Mouse (Mus musculus) spleen, adult 18-20 months (tissue): Measurements from ENCODE around the gene Evi2.
A peak's percentile ranks its signal among the peaks of the same experiment; 100 is the strongest.

Experiments used
- DNase-seq, 2 experiments: peaks; one replicate each; pipeline ENCODE4 v3.0.0; 2022; ENCODE audit warnings: mixed read lengths in 2 of 2

Evi2 gene

DNA sequence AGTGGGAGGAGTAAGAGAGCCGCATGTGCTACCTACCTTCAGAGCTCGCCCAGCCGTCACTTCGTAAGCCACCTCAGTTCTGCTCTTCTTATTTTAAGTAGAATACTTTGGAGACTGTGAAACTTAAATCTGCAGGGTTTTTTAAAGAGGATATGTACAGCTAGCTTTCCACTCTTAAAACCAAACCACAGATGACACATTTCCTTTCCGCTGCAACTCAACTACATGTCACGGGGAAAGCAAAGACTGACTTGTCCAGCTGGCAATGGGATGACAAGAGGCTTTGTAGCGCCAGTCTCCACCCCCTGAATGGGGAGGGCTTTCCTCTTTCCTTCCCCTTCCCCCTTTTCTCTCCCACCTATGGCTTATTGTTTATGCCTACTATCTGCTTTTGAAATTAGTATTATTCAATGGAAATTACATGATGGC is at the start of gene Evi2, which contains the start of gene Evi2a:
Gene Evi2, minus strand, starts transcription at position 257 of the 429 bp plus-strand sequence.
Gene Evi2a, minus strand, starts transcription at position 277 of the 429 bp plus-strand sequence.
- DNase-seq, result peak; percentile 29 to 40

DNA sequence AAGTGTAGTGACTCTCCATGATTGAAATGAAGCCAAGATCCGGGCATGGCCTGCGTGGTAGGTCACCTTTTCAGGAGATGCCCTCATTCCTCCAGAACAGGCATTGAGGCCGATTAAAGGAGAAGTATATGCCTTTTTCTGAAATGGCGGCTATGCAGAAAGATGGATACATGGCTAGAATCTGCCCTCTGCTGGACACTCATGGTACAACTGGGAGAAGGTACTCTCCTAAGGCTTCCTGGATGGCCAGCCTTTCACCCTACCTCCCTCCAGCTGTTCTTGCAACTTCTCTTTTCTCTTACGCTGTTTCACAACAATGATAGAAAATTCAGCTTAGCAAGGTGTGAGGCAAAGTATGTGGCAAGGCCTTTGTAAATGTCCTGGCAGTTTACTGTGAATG is 47.4 kb upstream of the Evi2 start:
- peak; percentile 51 to 83 for DNase-seq

DNA sequence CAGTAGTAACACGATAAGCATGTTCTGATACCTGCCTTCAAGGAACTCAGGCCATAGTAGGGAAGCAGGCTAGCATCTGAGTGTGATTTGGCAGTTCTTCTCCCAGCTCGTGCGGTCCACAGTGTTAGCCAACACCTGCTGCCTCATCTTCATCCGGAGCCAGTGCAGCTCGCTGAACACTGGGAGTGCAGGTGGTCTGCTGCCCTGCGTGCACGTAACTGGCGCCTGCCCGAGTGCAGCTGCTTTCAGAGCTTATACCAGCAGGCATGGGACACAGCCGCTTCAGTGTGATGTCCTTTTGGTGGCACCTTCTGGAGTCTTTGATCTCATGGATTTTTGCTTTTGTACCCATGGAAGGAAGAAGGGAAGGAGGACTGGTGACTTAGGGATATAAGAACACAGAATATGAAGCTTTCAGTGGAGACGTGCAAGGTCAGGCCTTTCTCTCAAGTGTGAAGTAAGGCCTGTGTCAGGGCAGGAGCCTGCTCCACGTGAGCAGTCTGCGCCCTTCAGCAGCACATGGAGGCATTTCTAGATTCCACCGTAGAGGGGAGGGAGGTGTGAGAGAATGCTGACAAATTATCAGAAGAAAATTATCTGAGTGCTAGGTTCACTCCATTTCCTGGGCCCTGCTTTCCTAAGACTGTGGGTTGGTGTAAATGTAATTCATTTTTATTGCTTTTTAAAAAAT is 45.1 kb upstream of the Evi2 start:
- DNase-seq, result no peak

DNA sequence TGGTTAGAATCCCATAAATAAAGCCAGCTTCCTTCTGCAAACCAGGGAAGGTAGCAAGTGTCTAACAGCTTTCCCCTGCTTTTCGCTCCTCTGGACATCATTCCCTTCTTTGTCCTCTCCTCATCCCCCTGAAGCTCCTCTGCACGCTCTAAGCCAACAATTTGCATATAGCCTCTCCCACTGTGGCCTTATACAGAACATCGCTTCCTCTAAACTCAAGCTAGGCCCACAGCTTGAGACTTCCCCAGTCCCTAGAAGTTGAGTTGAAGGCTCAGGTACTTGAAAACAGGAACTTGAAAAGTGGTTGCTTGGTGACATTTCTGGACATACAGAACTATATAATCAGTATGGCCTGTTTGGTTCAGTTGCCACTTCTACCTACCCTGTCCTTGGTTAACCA is 43.4 kb upstream of the Evi2 start:
- no peak for DNase-seq

DNA sequence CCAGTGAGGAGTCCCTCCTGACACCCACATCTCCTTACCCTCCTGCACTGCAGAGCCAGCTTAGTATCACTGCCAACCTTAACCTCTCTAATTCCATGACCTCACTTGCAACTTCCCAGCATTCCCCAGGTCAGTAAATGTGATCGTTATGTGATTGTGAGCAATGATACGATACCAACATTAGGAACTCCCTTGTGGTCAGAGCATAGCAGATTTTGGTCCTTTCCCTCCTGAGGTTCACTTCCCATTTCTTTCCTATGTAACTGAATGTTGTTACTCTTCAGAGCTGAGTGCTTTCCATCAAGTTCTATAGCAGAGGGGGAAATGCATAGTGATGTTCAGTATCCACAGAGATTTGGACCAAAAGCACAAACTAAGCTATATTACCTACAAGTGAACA is 39.9 kb upstream of the Evi2 start:
- DNase-seq, result no peak

DNA sequence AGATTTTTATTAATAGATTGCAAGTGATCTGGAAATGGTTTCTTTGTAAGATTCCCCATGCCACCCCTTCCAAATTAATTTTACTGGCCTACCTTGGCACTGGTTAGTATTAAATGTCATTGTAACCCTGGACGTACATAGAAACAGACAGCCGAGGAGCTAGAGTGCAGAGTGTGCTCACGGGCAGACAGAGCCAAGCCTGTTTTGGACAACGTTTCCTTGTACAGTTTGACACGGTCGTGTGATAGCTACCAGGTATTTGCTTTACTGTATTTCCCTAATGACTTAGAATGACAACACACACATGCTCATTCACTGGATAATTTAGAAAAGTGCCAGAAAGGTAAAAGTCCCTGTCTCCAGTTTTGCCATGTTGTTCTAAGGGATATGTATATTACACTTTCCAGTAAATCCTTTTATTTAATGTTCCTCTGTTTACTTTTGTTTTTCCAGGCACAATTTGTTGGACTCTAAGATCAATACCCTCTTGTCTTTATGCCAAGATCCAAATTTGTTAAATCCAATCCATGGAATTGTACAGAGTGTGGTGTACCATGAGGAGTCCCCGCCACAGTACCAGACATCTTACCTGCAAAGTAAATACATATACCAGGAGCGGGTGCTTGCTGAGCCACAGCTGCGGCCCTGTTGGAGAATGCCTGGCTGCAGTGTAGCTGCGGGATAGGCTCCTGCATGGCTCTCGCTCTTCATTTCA is 38.0 kb upstream of the Evi2 start:
- DNase-seq, result no peak

DNA sequence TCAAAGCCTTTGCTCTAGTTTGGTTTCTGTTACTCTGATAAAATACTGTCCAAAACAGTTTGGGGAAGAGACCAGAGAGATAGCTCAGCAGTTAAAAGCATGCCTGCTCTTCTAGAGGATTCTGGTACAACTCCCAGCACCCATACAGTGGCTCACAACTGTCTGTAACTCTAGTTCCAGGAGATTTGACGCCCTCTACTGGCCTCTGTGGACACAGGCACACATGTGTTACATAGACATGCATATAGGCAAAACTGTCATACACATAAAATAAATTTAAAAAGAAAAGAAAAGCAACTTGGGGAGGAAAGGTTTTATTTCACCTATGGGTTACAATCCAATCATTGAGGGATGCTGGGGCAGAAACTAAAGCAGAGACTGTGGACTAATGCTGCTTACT is 36.6 kb upstream of the Evi2 start:
- DNase-seq, result no peak

DNA sequence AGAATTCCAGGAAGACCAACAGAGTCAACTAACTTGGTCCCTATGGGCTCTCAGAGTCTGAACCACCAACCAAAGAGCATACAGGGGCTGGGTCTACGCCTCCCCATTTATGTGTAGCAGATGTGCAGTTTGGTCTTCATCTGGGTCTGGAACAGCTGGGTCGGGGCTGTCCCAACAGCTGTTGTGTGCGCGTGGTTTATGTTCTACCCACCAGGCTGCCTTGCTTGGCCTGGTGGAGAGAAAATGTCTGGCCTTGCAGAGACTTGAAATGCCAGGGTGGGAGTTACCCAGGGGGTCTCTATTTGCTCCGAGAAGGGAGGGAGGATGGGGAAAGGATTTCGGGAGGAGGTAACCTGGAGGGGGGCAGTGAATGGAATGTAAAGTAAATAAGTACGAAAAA is 33.1 kb upstream of the Evi2 start:
- DNase-seq, result no peak

DNA sequence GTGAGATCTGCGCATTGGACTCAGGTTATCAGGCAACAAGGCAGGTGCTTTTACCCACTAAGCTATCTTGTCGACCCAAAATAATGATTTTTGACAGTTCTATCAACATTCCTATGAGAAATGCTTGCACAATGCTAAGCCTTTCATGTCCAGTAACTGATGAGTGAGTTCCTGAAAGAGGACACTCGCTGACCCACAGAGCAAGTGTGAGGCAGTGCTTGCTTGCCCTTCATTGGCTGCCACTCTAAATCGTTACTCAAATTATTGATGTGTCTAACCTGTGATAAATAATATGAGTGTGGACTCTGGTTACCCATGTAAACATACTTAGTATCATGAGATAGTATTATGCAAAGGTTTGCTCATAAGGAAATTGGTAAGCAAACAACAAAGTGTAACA is 30.1 kb upstream of the Evi2 start:
- DNase-seq, result no peak

DNA sequence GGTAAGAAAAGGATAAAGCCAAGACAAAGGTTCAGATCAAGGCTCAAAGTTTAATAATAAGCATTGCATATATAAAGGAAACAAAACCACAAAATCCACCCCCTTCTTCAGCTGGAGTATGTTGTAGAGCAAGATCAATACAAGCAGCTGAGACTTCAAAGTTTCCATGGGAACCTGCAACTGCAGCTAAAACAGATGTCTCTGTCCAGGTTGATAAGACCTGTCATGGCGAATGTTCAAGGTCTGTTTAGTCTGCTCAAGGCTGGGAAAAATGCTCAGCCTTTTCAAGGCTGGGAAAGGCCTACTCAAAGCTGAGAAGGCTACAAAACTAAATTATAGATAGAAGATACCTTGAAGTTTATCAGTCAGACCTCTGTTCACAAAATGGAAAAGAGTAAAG is 22.2 kb upstream of the Evi2 start:
- no peak for DNase-seq

DNA sequence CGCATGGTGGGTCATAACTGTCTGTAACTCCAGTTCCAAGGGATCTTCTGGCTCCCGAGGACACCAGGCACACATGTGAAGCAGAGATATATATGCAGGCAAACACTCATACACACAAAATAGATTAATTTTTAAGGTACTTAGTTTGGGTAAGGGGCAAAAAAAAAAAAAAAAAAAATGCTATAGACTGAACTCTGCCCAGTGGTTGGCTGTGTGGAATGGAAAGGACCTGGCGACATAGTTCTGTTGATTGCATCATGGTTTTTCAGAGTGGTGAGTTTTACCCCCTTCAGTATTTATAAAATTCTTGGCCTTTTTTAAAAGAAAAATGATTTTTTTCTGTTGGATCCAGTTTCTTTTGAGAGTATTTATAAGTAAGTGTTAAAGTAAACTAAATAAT is 5.9 kb upstream of the Evi2 start:
- DNase-seq, result no peak

DNA sequence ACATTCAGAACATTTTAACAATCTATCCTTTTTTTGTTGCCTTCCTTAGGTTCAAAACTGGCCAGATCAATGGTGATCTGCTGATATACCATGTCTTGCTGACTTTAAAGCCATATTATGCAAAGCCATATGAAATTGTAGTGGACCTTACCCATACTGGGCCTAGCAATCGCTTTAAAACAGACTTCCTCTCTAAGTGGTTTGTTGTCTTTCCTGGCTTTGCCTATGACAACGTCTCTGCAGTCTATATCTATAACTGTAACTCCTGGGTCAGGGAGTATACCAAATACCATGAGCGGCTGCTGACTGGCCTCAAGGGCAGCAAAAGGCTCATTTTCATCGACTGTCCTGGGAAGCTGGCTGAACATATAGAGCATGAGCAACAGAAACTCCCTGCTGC is 5.2 kb upstream of the Evi2 start:
- DNase-seq, result no peak

DNA sequence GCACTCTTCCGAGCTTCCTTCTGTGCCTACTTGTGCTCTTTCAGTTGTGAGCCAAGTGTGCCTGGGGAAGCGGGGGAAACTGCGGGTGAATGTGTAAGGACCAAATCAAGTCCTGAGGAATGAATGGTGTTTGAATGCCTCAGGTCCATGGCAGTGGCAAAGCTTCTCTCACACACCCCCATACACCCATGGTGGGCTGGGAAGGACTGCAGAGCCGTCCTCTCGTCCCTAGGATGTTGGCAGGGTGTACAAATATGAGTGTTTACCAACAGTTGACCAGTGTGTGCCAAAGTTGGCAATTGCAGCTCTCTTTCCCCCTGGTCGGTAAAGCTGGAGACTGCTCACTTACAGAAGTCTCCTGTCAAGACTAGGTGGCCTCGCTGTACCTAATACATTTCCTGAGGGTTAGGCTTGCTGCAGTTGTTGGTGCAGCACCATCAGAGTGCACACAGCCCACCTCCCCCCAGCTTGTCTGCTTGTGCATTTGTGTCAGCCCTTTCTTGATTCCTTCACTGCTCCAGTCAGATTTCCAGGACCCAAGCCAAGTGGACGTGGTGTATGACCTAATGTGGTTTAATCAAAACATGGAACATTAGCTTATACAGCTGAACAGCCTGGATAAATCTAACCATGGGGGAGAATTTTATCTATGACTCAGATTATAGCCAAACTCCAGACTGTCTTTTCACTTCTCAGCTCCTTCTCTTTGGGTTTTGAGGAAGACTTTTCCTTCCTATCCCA is 3.7 kb upstream of the Evi2 start:
- no peak for DNase-seq

DNA sequence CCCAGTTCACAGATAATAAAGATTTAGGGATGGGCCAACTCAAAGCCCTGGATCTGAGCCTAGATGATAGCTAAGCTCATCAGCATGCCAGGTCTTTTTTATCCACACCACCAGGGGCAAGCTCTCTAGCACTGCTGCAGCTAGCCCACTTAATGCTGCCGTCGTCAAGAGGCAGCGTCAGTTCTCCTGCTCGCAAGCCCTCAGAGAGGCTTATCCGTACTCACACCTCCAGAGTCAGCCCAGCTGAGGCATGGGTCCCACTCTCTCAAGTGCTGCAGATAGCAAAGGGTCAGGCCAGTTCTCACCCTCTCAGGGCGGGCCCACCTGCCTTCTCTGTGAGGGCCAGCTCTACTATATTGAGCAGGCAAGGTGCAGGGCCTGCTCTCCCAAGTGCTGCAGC is 2.9 kb upstream of the Evi2 start:
- no peak for DNase-seq

DNA sequence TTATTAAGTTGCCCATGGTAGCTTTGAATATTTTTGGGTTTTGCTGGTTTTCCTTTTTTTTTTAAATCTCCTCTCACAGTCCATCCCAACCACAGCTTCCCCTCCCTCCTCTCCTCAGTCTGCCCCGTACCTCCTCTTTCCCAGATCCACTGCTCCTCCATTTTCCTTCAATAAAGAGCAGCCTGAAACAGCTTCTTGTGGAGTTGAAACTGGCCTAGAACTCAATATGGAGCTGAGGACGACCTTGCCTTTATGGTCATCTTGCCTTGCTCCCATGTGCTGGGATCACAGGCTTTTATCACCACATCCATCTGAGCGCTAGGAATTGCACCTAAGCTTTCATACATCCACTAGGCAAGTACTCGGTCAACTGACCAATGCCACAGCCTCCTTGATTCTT is 1.1 kb upstream of the Evi2 start:
- no peak for DNase-seq

DNA sequence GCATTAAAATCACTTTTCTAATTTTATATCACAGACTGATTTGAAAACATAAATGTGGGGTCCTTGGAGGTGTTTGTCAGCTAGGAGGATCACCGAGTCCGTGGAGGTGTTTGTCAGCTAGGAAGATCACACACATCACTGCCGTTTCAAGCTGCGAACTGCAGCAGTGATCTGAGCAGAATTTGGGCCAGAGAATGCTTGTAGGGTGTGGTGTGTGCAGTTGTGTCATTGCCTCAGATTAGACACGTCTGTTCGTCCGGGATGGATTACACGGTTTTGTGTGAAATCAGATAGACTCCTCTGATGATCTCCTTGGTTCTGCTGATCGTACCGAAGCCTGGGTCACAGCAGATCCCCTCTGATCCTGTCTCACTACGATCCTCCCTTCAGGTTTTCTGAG is 385 bp upstream of the Evi2 start:
- DNase-seq, result no peak

DNA sequence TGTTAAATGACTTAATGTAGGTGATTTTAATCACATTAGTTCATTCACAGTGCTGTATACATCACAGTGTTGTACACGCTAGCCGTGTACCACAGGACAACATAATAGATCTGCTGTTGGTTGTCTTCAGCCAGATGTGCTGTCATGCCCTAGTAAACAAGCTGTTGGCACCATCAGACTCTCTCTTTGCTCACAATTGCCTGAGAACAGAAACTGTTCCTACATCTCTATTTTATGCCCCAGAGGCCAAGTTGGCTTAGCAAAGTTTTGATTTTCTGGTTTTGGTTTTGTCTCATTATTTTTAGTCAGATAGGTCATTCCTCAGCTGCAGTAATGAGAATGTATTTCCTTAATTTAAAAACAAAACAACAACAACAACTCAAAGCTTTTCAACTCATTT is 653 bp downstream of the Evi2 start:
- DNase-seq, result no peak

DNA sequence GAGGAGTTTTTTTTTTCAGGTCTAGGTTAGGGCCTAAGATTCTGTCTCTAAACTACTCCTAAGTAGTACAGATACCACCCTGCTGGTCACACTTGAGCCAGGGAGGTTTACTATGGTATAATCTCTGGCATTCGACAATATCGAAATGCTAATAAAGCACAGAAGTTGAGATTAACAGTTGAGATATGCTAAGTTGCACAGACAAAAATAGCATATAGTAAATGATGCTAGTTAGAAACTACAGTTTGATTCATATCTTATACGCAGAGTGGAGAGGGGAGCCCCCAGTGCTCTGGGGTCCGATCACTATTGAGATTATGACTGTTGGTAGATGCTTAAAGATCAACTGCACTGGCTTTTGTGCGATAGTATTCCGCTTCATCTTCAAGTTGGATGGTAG is 1.2 kb downstream of the Evi2 start:
- no peak for DNase-seq

DNA sequence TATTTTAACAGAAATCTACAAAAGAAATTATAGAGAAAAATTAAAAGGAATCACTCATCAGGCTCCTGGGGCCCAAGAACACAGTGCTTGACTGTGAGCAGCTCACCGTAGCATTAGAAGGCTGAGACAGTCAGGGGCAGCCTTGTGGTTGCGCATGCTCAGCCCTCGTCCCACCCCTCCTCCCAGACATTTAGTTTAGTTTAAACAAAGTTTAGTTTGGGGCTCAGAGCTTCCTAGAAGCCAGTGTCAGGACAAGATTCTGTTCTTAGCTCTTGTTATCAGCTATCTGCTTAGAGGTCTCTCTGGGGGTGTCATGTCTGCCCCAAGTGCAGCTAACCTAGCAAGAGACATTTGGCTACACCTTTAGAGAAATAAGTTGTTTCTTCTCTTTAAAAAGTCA is 1.8 kb downstream of the Evi2 start:
- peak; percentile 44 to 47 for DNase-seq

DNA sequence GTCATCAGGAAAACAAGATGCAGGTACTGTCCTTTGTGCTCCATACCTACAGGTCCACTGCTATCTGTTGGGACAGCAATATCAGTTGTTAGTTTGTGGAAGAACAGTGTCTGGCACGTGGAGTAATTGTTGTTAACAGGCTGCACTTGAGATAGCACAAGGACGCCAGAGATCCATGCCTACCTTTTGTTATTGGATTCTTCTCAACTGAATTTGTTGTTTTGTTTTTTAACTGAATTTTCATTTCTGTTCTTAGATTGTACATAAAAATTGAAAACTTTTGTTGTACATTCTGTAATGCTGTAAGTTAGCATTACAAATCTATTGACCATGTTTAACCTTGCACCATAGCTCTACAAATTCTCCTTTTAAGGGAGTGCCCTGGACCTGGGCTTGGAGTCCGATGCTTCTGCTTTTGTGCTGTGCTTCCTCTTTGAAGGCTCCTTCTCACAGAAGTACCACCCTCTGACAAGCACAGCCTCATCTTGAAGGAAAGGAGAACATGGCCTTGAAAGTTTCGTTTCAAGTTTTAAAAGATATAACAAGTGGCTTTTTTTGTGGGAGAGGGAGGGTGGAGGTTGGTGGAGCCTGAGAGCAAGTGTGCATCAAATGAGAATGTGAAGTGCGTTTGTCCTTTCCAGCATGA is 2.5 kb downstream of the Evi2 start:
- DNase-seq, result peak; percentile 38 to 41

DNA sequence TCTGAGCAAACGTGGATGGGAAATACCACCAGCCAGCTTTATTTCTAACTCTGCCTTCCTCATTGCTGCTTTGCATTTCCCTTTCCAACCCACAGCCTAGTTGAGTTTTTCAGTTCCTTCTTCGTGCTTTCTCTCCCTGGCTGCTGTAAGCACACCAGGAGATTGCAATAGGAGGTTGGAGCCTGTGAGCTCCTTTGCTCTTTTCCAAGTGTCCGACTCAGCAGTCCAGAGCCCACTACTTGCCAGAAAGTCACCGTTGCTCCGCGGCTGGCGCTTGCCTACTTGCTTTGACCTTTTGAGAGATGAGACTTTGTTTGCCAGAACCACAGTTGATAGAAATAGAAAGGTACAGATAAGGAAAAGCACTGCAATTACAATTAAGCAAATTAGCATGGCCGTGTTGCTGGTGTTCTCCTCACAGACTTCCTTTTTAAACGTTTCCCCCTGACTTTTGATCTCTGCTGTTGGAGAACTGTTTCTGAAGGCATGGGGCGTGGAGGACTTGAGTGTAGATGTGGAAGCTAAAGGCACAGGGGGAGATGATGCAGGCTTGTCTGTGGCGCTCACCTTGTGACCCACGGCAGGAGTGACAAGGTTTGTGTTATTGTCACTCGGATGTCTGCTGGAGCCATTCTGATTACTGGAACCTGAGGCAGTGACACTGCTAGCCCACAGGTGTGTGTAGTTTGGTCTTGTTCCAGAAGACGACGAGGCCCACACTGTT is 3.2 kb downstream of the Evi2 start:
- DNase-seq, result peak; percentile 28 to 47

DNA sequence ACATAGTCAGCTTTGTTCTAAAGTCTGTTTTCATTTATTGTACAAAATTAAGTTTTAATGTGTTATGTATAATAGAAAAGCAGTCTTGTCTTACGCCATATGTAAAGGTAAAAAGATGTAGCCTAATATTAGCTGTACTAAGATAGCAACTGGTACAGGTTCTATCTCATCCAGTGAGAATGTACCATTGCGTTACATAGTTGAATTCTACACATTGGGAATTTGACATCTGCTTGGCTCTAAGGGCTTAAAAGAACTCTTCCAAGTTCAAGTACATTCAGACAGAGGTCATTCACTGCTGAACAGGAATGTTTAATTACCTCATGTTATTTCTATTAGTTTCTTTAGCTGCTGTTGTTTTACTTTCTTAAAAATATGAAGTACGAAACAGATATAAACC is 3.8 kb downstream of the Evi2 start:
- no peak for DNase-seq

DNA sequence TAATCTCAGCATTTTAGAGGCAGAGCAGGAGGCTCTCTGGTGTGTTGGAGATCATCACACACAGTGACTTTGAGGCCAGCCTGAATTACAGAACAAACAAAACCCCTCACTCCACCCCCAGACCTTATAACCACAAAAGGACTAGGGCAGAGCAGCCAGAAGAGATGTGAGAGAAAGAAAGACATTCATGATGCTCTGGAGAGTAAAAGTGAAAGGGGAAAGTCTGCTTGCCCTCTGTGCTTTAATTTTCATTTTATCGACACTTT is 6.1 kb downstream of the Evi2 start:
- no peak for DNase-seq
